Mouse (Mus musculus) bone marrow, adult 2 months (tissue): Measurements from ENCODE around the gene Pkn1. TPM values are rescaled to one million over a fixed set of nuclear protein-coding genes. Genes with fewer than 3 reads are reported as not detected.
A peak's percentile ranks its signal among the peaks of the same experiment; 100 is the strongest.

Experiments
- H3K27ac ChIP-seq: fragments of 200-500 bp; 2 replicates; pipeline ENCODE4 v1.5.1; 2012; ENCODE audit warnings: low read depth, mild to moderate bottlenecking, control low read depth, inconsistent platforms, low read length; ENCODE audit not compliant: control insufficient read depth, poor library complexity, insufficient read depth
- H3K4me1 ChIP-seq: fragments of 200-500 bp; 2 replicates; pipeline ENCODE4 v1.6.1; 2011; ENCODE audit warnings: low read length; ENCODE audit not compliant: control insufficient read depth, insufficient read depth
- H3K4me3 ChIP-seq: fragments of 200-500 bp; replicated peaks from 2 replicates; pipeline ENCODE3; 2011; ENCODE audit warnings: mild to moderate bottlenecking, low read depth, low read length, control low read depth; ENCODE audit not compliant: control insufficient read depth
- CTCF ChIP-seq: fragments of 200-500 bp; IDR thresholded peaks from 2 replicates; pipeline ENCODE4 v1.5.1; 2011; ENCODE audit warnings: low read length, control low read depth; ENCODE audit not compliant: control insufficient read depth, insufficient read depth
- POLR2A ChIP-seq: fragments of 200-500 bp; IDR thresholded peaks from 2 replicates; pipeline ENCODE4 v1.6.1; 2011; ENCODE audit warnings: low read depth, mild to moderate bottlenecking, control low read depth, low read length, borderline replicate concordance; ENCODE audit not compliant: control insufficient read depth
- WGBS: fragments of 180-500 bp; shearing (Covaris S2); methylation state at CpG from one replicate; pipeline ENCODE4 v1.1.7; 2018; 5-methylcytosine and 5-hydroxymethylcytosine counted together
- polyA plus RNA-seq: library from polyadenylated mRNA; stranded (reverse); fragments of >200 nt; gene quantifications from 2 replicates; pipeline ENCODE4 v1.2.4, GENCODE M21; 2011; ENCODE audit warnings: low replicate concordance; ENCODE audit not compliant: missing spikeins, insufficient read depth, insufficient read length

Pkn1 gene
- 44.4 and 94.3 TPM in 2 replicates for polyA plus RNA-seq

DNA sequence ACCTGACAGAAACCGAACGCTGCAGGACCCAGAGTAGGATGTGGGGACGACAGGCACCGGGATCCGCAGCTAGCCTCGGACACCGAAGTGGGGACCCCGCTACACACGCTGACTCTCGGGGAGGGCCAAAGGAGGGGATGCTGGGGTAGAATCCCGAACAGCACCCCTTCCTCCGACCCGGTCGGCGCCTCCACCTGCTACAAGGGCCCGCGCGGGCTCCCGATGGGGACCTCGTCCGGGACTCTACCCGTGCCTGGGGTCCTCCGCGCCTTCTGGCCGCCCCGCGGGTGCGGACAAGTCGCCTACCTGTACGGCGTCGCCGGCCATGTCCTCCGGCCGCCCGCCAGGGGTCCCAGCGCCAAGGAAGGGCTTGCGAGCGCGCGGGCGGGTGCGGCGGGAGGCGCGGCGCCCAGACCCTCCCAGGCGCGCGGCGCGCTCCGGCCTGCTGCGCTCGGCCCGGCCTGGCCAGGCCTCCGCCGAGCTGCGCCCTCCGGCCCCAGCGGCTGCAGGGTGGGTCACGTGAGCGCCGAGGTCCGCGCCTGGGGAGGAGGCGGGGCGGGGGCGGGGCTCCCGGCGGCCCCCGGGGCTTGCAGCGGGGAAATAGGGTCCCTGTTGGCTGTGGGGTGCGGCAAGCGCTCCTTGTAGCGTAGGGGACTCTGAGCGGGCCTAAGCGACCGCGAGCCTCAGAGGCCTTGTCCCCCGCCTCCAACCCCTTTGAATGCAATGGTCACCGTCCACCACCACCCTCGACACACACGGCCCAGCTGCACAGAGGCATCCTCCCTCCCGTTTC lies at the start of gene Pkn1:
Gene Pkn1 (minus strand): TSS at position 519 of the 793 bp plus-strand sequence.
- peak; percentile 69; the same call in 1 of the 2 replicates for TF ChIP-seq POLR2A
- TF ChIP-seq CTCF = no peak
- peaks cover 17% of the 10 kb centered on the region for H3K4me1 ChIP-seq
- under 1% methylated on average over 85 of the region's 85 CpGs for WGBS
- peak within 1 kb of the TSS; percentile 98 for H3K27ac ChIP-seq
- peak within 1 kb of the TSS; percentile 92 for H3K4me3 ChIP-seq

DNA sequence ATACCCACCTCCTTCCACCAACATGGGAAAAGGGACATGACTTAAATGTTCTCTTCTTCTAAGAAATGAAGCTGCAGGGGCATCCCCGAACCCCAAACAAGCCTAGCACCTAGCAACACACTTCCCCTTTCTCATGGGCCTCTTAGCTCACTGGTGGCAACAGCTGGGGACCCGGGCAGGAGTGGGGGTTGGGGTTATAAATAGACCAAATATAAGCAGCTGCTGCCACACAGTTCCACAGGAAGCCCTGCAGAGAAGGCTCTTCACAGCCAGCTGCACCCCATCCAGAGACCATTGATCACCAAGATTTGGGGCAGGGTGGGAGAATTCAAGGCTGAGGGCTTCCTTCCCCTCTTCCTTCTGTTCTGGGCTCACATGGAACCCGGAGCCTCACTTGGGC lies 49.7 kb upstream of the Pkn1 start:
- peak overlapping the region; percentile 64 for H3K27ac ChIP-seq
- H3K4me3 ChIP-seq = no peak overlapping the region
- H3K4me1 ChIP-seq = peaks cover 2% of the 10 kb centered on the region; the same call in 1 of the 2 replicates
- WGBS = 1% methylated on average over 3 of the region's 3 CpGs
- TF ChIP-seq POLR2A (no peak), CTCF (no peak)

DNA sequence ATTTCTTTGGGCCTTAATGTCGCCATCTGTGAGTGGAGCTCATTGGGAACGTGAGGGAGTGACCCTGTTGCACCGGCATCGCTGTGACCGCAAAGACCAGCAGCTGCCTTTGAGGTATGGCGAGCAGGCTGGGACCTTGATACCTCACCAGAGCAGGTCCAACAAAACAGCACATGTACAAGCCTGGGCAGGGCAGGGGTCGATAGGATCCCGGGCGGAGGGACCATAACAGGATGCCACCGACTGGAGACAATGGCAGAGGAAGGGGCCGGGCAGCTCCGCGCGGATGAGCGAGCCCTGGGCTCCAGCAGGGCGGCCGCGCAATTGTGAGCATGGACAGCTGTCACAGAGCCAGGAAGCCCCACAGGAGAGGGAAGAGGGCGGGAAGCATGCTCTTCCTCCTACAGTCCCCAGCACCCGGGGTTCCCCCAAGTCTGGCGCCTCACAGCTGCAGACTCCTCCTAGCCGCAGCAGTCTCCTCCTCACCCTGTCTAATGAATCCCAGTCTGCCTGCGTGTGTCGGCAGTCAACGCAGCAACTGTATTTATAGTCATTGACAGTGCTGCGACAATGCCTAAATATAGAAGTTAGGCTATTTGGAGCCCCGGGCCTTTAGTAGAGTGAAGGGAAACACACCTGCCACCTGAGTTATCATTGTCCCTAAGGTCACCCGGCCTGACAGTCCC lies 48.8 kb upstream of the Pkn1 start:
- H3K4me3 ChIP-seq = peak overlapping the region; percentile 0
- under 1% methylated on average over 28 of the region's 28 CpGs for WGBS
- peaks cover 3% of the 10 kb centered on the region; the same call in 1 of the 2 replicates for H3K4me1 ChIP-seq
- TF ChIP-seq POLR2A (0 out of 2 replicates have a peak, but pooled peaks have one; percentile 42), CTCF (no peak)
- peak overlapping the region; percentile 51 for H3K27ac ChIP-seq

DNA sequence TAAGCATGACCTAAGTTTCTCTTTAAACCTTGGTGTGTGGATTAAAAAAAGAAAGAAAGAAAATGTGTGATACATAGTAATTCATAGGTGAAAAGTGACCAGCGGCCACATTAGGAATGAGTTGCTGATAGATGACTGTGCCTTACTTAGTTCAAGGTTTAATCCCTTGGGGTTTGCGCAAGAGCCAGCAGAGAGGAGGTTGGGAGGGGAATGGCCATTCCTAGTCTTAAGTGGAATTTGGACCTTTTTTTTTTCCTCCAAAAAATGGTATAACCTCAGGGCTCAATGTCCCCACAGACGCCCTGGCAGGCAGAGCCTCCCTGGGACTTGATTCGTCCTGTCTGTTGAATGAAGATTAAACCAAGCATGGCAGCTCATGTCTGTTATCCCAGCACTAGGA lies 45.1 kb upstream of the Pkn1 start:
- no peak overlapping the region for H3K4me3 ChIP-seq
- WGBS = 79% methylated on average over 4 of the region's 4 CpGs
- H3K4me1 ChIP-seq = peaks cover 5% of the 10 kb centered on the region; the same call in 1 of the 2 replicates

DNA sequence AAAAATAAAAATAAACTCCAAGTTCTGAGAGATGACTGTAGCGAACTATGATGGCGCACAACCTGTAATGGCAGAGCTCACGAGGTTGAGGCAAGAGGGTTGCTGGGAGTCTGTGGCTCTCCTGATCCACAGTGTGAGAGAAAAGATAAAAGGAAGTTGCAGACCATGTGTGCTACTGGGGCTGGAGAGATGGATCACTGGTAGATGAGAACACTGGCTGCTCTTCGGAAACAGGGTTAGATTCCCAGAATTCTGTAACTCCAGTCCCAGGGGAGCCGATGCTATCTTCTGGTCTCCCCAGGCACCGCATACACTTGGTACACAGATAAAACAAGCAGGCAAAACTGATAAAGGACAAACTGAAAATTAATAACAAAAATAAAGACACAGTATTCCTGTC lies 44.0 kb upstream of the Pkn1 start:
- H3K4me3 ChIP-seq = no peak overlapping the region
- peaks cover 7% of the 10 kb centered on the region; the same call in 1 of the 2 replicates for H3K4me1 ChIP-seq
- WGBS = 75% methylated on average over 6 of the region's 6 CpGs

More for the DNA sequence above, 45.1 kb upstream of the Pkn1 start:
- no peak for TF ChIP-seq POLR2A
- no peak for TF ChIP-seq CTCF
- H3K27ac ChIP-seq = no peak overlapping the region

DNA sequence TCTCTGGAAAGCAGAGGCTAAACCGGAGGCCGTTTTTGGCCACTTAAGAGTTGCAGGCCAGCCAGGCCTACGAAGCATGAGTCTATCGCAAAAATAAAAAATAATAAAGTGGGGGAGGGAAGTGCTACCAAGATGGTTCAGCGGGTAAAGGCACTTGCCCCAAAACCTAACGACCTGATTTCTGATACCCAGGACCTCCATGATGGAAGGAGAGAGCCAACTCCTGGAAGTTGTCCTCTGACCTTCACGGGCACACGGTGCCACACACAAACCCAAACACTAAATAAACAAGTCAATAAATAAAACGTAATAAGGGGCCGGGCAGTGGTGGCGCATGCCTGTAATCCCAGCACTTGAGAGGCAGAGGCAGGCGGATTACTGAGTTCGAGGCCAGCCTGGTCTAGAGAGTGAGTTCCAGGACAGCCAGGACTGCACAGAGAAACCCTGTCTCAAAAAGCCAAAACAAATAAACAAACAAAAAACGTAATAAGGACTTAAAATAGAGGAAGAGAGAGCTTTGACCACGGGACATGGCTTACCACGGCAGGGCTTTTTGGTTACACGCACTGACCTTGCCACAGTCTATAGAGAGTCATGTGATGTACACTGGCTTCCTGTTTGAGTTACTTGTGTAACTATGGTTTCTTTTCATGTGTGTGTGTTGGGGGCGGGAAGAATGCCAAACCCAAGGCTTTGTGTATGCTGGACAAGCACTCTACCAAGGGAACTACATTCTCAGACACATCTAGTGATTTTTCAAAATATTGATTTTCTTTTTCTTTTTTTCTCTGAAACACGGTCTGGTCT lies 43.1 kb upstream of the Pkn1 start:
- TF ChIP-seq POLR2A (no peak), CTCF (no peak)
- peak overlapping the region; percentile 98 for H3K4me3 ChIP-seq
- H3K4me1 ChIP-seq = peaks cover 6% of the 10 kb centered on the region; the same call in 1 of the 2 replicates
- H3K27ac ChIP-seq = peak overlapping the region; percentile 98
- WGBS = 49% methylated on average over 19 of the region's 19 CpGs

More for the DNA sequence above, 44.0 kb upstream of the Pkn1 start:
- no peak for TF ChIP-seq CTCF
- TF ChIP-seq POLR2A = no peak
- no peak overlapping the region for H3K27ac ChIP-seq

DNA sequence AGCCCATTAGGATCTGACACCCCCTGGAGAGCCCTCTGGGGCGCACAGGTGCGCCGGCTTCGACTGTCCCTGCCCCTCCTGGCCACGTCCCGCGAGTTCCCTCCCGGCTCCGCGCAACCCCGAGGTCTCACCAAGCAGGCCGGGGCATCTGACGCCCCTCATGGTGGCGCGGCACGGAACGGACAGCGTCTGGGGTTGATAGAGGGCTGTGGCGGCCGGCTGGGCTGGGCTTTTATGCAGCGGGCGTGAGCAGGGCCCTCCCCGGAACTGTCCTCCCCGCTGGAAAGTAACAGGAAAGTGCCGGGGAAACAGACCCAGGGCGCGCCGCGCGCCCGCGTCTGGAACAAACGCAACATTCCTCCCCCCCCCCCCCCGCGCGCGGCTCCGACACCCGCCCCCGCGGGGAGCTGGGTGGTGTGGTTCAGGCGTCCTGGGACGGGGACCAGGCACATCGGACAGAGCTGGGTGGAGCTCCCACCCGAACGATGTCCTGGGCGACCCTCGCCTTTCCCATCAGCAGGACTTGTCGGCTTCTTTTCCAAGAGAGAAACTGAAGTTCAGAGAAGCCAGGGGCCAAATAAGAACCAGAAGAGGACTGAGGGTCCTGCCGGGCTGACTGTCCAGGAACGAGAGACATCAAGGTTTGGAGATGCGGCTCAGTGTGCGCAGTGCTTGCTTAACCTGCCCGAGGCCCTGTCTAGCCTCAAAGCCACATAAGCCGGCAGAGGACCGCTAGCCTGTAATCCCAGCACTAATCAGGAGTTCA lies 42.2 kb upstream of the Pkn1 start, which contains the start of gene Adgre5:
Gene Adgre5 (minus strand): TSS at position 351 of the 766 bp plus-strand sequence.
- Histone ChIP-seq H3K4me1 (peaks cover 12% of the 10 kb centered on the region), H3K4me3 (peak within 1 kb of the TSS; percentile 98), H3K27ac (peak within 1 kb of the TSS; percentile 98)
- WGBS = 3% methylated on average over 56 of the region's 56 CpGs
- TF ChIP-seq CTCF (no peak), POLR2A (peak; percentile 73; the same call in 1 of the 2 replicates)
